Mouse (Mus musculus) MEL-GATA-1-ER (cell line): ENCODE results near the gene Kcnq5.
"Not testable (repeated sequence)": the region's sequence is repeated elsewhere in the genome, so short reads cannot be mapped to it uniquely, and the experiment has no call there.

Experiments used
- DNase-seq: peaks from one replicate; pipeline ENCODE4 v3.0.0-alpha.2; 2012; ENCODE audit warnings: low read depth; ENCODE audit errors: extremely low read depth

Kcnq5 gene

GRCm38 (mm10) chr1:21838534-21838933, 123.2 kb downstream of the Kcnq5 start:
- DNase-seq, result no peak

DNA sequence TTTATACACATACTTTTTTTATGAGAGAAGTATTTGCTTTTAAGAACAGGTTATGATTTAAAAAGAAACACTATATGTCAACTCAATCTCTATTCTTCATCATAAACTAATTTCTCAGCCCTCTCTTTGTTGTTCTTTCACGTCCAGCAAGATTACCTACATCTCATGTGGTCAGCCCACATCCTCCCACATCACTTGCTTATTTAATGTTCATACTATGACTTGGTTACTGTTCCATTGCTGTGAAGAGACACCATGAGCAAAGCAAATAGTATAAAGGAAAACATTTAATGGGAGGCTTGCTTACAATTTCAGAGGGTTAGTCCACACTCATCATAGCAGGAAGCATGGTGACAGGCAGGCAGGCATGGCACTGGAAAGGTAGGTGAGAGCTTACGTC, 124.4 kb downstream of the Kcnq5 start:
- DNase-seq, result no peak

DNA sequence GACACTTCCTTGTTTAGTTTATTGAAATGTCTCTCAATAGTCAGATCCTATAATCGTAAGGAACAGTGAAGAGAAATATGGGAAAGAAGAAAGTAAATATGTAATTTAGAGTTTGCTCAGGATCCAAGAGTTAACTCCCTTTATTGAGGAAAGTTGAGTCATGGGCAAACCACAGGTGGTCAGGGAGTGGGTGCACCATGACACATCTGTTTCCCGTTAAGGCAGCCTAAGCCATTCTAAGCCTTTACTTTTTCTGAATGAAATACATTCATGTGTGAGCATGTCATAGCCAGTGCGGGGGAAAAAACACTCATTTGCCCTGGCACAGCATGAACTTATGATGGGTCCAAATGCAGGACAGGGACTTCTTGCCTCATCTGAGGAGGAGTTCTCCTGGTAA, 125.4 kb downstream of the Kcnq5 start:
- no peak for DNase-seq

DNA sequence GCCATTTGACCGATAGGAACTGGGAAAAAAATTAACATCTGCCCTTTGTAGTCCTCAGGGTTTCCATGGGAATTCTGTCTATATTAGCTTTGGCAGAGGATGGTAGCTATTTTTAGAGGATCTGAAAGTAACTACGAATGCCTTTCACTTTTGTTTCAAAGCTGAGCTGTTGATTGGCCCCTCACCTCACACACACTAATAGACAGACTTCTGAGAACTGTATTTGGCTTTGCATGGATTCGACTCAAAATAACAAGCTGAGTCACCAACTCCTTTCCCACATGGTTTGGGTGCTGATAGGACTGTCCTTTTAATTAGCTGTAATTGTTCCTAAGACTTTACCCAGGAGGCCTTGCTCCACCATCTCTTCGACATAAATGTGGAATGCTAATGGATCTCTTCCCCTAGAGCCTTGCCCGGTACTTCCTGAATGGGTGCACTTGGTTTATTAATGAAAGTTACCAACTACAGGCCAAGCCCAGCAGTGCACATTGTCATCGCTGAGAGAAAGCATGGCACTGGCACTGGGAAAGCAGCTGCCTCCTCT, 131.8 kb downstream of the Kcnq5 start:
- no peak for DNase-seq

- no peak for DNase-seq
Measured at GRCm38 (mm10) chr1:21820066-21820630, 141.6 kb downstream of the Kcnq5 start.

GRCm38 (mm10) chr1:21805064-21805463, 156.7 kb downstream of the Kcnq5 start:
- no peak for DNase-seq

- DNase-seq, result no peak
Measured at GRCm38 (mm10) chr1:21804477-21804866, 157.3 kb downstream of the Kcnq5 start.

DNA sequence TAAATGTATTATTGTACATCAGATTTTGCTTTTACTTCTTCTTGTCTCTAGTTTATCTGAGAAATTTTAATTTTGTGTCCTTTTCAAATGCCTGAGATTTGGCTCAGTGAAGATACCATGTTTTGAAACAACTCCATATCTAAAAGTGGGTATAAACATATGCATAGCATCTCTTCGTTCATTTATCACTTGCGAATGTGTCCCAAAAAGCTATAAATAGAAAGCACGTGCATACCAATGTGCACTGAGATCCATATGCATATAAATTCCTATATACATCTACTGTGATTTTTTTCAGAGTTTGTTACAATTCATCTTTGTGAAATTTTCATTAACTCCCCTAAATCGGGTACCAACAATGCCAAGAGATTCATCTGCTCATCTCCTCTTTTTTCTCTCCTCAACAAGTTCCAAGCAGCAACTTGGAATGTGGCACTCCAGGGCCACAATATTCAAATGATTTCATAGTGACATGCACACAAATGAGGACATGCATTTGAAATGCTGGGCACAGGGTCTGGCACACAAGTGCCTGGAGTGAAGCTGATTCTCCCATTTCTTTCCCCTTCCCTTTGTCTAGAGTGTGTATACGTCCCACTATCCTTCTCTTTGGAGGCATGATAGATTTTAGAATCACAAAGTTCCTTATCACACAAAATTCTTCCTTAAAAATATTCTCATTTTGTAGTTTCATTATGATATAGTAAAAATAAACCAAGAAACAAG, 157.8 kb downstream of the Kcnq5 start:
- no peak for DNase-seq

- no peak for DNase-seq
Measured at GRCm38 (mm10) chr1:21780746-21781145, 181.0 kb downstream of the Kcnq5 start.

DNA sequence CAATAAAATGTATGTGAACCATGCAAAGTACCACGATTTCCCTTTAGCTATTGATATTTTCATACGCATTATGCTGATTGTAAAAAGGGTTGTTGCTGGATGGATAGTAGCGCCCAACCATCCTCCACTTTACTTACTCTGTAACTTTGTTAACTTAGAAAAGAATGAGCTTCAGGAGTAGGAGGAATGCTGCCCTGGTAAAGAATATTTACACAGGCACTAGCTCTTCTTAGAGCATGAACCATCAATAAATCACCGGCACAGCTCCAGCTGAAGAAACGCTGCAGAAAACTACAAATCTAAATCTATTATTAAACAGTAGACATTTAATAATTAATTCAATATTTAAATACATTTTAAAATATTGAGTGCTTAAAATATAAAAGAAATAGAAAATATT, 184.2 kb downstream of the Kcnq5 start:
- no peak for DNase-seq

DNA sequence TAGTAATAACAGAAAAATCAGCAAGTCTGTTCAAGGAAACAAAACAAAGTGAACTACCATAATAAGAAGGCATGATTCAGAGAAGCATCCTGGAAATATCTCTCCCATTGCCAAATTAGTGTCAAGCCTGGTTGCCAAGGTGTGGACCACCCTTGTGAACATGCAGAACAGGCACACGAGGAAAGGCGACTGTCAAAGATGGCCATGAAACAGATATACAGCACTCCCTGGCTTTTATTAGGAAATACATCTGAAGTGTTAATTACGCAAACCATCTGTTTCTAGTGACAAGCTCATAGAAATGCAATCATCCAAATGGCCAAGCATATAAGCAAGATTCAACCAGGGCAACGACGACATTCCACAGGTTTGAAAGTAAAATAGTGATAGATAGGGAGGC, 187.8 kb downstream of the Kcnq5 start:
- DNase-seq, result no peak

GRCm38 (mm10) chr1:21770494-21770893, 191.2 kb downstream of the Kcnq5 start:
- DNase-seq, result no peak

DNA sequence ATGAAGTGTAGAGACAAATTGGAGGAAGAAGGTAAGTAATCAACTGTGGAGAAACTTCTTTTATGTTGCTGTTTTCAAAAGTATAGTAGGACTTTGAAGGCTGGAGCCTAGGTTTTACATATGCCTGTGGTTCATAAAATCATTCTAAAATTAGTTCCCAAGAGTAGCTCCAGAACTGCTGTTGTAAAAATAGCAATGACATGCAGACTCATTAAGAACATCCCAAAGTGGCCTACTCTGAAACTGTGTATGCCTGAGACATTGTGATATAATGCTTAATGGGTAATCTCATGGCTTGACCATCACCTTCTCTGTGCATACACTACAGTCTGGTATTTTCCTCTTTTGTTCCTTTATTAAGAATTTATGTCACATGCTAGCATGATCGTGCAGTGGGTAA, 212.4 kb downstream of the Kcnq5 start:
- DNase-seq, result no peak

GRCm38 (mm10) chr1:21729131-21729530, 232.6 kb downstream of the Kcnq5 start:
- DNase-seq, result no peak

- DNase-seq, result not testable (repeated sequence)
Measured at GRCm38 (mm10) chr1:21723231-21723630, 238.5 kb downstream of the Kcnq5 start.

- no peak for DNase-seq
Measured at GRCm38 (mm10) chr1:21721246-21721645, 240.5 kb downstream of the Kcnq5 start.

- DNase-seq, result peak; percentile 1
Measured at GRCm38 (mm10) chr1:21714816-21715215, 246.9 kb downstream of the Kcnq5 start.

- no peak for DNase-seq
Measured at GRCm38 (mm10) chr1:21712711-21713110, 249.0 kb downstream of the Kcnq5 start.

DNA sequence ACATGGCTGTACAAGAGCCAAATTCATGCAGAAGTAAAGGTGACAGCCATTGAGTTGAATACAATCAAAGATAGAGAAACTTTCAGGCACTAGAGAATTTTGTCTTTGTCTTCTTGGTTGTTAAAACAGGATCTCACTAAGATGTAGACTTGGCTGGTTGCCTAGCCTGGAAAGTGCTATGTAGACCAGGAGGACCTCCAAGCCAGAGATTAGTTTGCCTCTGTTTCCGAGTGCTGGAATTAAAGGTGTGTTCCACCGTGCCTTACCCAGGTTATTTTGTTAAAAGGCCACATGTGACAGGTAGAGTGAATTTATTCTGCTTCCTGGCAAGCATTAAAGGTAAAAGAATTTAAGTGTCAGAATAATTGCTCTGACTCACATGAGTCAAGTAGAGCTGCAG, 271.3 kb downstream of the Kcnq5 start:
- DNase-seq, result no peak

DNA sequence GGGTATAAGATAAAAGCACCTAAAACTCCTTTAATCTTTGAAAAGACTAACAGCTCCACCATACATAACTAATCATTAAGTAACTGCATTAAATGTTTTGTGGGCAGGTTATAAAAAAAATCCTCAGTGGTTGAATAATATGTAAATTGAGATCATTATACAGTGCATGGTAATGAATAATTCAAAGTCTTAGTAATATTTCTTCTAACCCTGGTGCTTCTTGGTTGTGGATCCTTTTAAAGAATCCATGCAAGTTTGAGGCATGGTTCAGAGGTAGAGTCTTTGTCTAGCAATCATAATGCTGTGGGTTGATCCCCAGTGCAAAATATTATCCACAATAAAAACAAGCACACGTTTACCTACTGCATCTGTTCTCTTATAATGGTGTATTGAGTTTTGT, 272.8 kb downstream of the Kcnq5 start:
- no peak for DNase-seq

DNA sequence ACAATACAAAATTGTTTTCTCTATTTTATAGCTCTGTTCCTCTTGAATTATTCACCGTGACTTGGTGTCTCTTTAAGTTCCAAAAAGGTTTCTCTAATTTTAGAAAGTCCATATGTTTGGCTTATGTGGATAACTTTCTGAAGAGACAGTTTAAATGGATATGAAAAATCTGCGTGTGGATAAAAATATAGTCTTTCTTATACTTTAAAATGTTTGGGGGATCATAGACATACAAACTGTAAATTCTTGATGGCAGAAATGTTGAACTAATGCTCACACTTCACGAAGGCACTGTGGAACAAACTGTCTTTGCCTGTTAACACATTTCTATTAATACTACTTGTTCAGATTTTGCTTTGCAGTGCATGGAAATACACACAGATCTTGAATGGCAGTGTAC, 277.3 kb downstream of the Kcnq5 start:
- no peak for DNase-seq

GRCm38 (mm10) chr1:21676805-21677204, 284.9 kb downstream of the Kcnq5 start:
- no peak for DNase-seq

DNA sequence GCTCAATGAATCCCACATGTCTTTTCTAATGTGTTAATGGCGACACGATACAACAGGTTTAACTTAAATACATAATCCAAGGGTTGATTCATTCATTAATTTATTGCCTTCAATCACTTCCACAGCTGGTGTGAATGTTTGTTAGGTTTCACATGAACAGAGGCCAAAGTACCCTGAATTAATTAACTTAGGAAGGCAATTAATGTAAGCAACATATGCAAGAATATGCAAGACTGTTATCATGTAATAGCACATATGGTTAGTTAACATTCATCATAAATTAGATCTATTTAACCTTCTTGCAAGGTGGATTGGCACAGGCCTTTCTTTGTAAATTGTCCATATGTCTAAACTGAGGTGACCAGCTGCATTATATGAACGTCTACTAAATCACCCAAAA, 300.9 kb downstream of the Kcnq5 start:
- DNase-seq, result no peak
